Mouse (Mus musculus) heart, embryonic 16.5 days (tissue): ENCODE data around the gene Ehd2. TPM values are rescaled to one million over a fixed set of nuclear protein-coding genes. Genes with fewer than 3 reads are reported as not detected.

Source experiments
- ATAC-seq: fragments of 200-750 bp; cut with Nextera tagmentation; replicated peaks from 2 replicates; pipeline ENCODE4 v1.8.0; 2017; ENCODE audit warnings: moderate number of reproducible peaks; ENCODE audit not compliant: insufficient read depth, low FRiP score; ENCODE audit errors: extremely low read depth
- H3K27ac ChIP-seq: fragments of 300-500 bp; sonication (generic); 2 replicates; pipeline ENCODE4 v1.5.1; 2014; ENCODE audit warnings: mild to moderate bottlenecking, low read length, control low read depth, moderate library complexity
- H3K27me3 ChIP-seq: fragments of 300-500 bp; sonication (generic); 2 replicates; pipeline ENCODE4 v1.6.1; 2014; ENCODE audit warnings: low read length, mixed read lengths; ENCODE audit not compliant: control insufficient read depth, insufficient read depth
- H3K36me3 ChIP-seq: fragments of 300-500 bp; sonication (generic); 2 replicates; pipeline ENCODE4 v1.6.1; 2014; ENCODE audit not compliant: control insufficient read depth, insufficient read depth
- H3K4me1 ChIP-seq: fragments of 300-500 bp; sonication (generic); 2 replicates; pipeline ENCODE4 v1.6.1; 2014; ENCODE audit warnings: low read length, mixed read lengths; ENCODE audit not compliant: control insufficient read depth, insufficient read depth
- H3K4me2 ChIP-seq: fragments of 300-500 bp; sonication (generic); 2 replicates; pipeline ENCODE4 v1.6.1; 2014; ENCODE audit warnings: low read depth, mild to moderate bottlenecking, control low read depth, low read length
- H3K4me3 ChIP-seq: fragments of 300-500 bp; sonication (generic); 2 replicates; pipeline ENCODE4 v1.5.1; 2014; ENCODE audit warnings: mild to moderate bottlenecking, control low read depth, low read length
- H3K9ac ChIP-seq: fragments of 300-500 bp; sonication (generic); 2 replicates; pipeline ENCODE4 v1.6.1; 2014; ENCODE audit warnings: low read length, control low read depth
- H3K9me3 ChIP-seq: fragments of 300-500 bp; sonication (generic); replicated peaks from 2 replicates; pipeline ENCODE4 v1.6.1; 2016; ENCODE audit warnings: low read length; ENCODE audit not compliant: control insufficient read depth
- WGBS: fragments of 180-500 bp; shearing (Covaris S2); extraction: QIAGEN DNeasy Blood & Tissue Kit; methylation state at CpG from one replicate; pipeline ENCODE4 v1.1.7; 2014; 5-methylcytosine and 5-hydroxymethylcytosine counted together
- polyA plus RNA-seq: library from polyadenylated mRNA; unstranded; fragments of >200 nt; fragmentation: Nextera tagmentation; extraction: Ambion mirVana; gene quantifications from 2 replicates; pipeline ENCODE4 v1.2.1, GENCODE M21; 2015

Ehd2 gene
- polyA plus RNA-seq, 1 experiment from 2014 or later: 61.8 TPM

- 0 out of 2 replicates have a peak, but pooled peaks cover 2% of the 10 kb centered on the region for H3K9me3 ChIP-seq
- H3K27ac ChIP-seq: no peak overlapping the region
- H3K27me3 ChIP-seq: no peaks in the 10 kb centered on the region
- H3K36me3 ChIP-seq: peaks cover 8% of the 10 kb centered on the region
- WGBS: 59% methylated on average over 3 of the region's 3 CpGs
- peaks cover 33% of the 10 kb centered on the region for H3K4me1 ChIP-seq
- H3K9ac ChIP-seq: peak overlapping the region; percentile 82
- H3K4me2 ChIP-seq: peak overlapping the region; percentile 68
- peak overlapping the region; percentile 63 for H3K4me3 ChIP-seq
- ATAC-seq: no peak
Measured at GRCm38 (mm10) chr7:15966489-15966888, 878 bp downstream of the Ehd2 start.

GRCm38 (mm10) chr7:15963798-15964652, 3.3 kb downstream of the Ehd2 start:
- Histone ChIP-seq H3K36me3 (peaks cover 12% of the 10 kb centered on the region; the same call in 1 of the 2 replicates), H3K27me3 (no peaks in the 10 kb centered on the region), H3K4me3 (peak overlapping the region; percentile 63), H3K4me1 (peaks cover 44% of the 10 kb centered on the region), H3K27ac (peak overlapping the region; percentile 98), H3K9me3 (no peaks in the 10 kb centered on the region), H3K4me2 (peak overlapping the region; percentile 68; the same call in 1 of the 2 replicates), H3K9ac (peak overlapping the region; percentile 54)
- 71% methylated on average over 32 of the region's 32 CpGs for WGBS
- ATAC-seq: no peak

GRCm38 (mm10) chr7:15962311-15963288, 4.8 kb downstream of the Ehd2 start:
- H3K4me1 ChIP-seq: peaks cover 44% of the 10 kb centered on the region
- H3K36me3 ChIP-seq: peaks cover 19% of the 10 kb centered on the region
- 14% methylated on average over 12 of the region's 12 CpGs for WGBS
- peak; percentile 78 for ATAC-seq
- H3K9me3 ChIP-seq: no peaks in the 10 kb centered on the region
- H3K27me3 ChIP-seq: no peaks in the 10 kb centered on the region
- H3K9ac ChIP-seq: peak overlapping the region; percentile 63
- peak overlapping the region; percentile 98 for H3K27ac ChIP-seq
- peak overlapping the region; percentile 68 for H3K4me2 ChIP-seq
- H3K4me3 ChIP-seq: peak overlapping the region; percentile 35

DNA sequence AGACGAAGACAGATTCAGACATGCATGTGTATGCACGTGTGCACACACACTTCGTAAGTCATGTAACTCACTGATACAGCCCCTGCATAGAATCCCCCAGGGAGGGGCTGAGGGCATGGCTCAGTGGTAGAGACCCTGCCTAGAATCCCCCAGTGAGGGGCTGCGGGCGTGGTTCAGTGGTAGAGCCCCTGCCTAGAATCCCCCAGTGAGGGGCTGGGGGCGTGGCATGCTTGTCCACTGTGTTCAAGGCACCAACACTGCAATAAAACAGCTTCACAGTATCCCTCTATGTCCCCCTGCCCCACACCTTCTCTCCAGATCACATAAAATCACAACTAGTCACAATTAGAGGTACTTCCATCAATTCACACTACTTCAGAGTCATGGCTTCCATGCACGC, 5.6 kb downstream of the Ehd2 start:
- H3K36me3 ChIP-seq: peaks cover 27% of the 10 kb centered on the region

DNA sequence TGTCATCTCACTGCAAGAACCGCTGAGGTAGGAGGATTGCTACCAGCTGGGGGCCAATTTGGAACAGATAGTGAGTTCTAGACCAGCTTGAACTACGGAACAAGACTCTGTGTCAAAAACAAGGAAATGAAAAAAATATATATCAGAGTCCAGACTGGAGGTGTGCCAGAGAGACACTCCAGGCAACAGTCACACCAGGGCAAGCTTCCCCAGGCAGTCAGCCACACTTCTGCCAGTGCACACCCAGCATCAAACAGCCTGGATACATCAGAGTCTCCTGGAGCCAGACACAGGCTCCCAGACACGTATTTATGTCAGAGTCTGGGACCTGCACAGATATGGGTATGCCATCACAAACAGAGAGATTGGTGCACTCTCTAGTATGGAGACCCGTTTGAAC, 6.1 kb downstream of the Ehd2 start:
- Histone ChIP-seq H3K4me1 (peaks cover 45% of the 10 kb centered on the region), H3K9me3 (no peaks in the 10 kb centered on the region), H3K27ac (peak overlapping the region; percentile 98), H3K4me2 (peak overlapping the region; percentile 68), H3K27me3 (no peaks in the 10 kb centered on the region), H3K36me3 (peaks cover 30% of the 10 kb centered on the region), H3K9ac (peak overlapping the region; percentile 54), H3K4me3 (no peak overlapping the region)
- ATAC-seq: no peak
- WGBS: 35% methylated on average over 4 of the region's 4 CpGs

More for the DNA sequence above, 5.6 kb downstream of the Ehd2 start:
- H3K9ac ChIP-seq: peak overlapping the region; percentile 54
- H3K4me2 ChIP-seq: peak overlapping the region; percentile 68
- peak overlapping the region; percentile 98 for H3K27ac ChIP-seq
- H3K4me1 ChIP-seq: peaks cover 44% of the 10 kb centered on the region
- 78% methylated on average over 7 of the region's 7 CpGs for WGBS
- ATAC-seq: no peak
- H3K27me3 ChIP-seq: no peaks in the 10 kb centered on the region
- no peaks in the 10 kb centered on the region for H3K9me3 ChIP-seq
- no peak overlapping the region for H3K4me3 ChIP-seq

DNA sequence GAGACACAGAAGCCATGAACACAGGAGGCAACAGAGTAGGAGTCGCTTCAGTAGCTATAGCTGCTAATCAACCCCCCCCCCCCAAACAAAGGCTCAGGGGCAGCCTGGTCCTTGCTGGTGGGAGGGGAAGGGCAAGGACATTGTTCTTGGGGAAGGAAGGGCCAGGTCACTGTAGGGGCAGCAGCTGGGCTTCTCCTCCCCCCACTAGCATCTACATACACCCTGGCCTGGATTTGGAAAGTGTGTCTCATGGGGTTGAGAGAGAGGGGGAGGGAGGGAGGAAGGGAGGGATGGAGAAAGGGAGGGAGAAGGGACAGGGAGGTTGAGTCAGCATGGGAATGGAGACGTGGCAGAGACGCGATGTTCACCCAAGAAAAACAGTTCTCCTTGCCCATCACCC, 6.7 kb downstream of the Ehd2 start:
- Histone ChIP-seq H3K27me3 (no peaks in the 10 kb centered on the region), H3K36me3 (peaks cover 30% of the 10 kb centered on the region), H3K4me1 (peaks cover 47% of the 10 kb centered on the region), H3K4me2 (no peak overlapping the region), H3K9ac (no peak overlapping the region), H3K27ac (peak overlapping the region; percentile 98), H3K4me3 (no peak overlapping the region), H3K9me3 (no peaks in the 10 kb centered on the region)
- ATAC-seq: no peak
- WGBS: 47% methylated on average over 4 of the region's 4 CpGs

DNA sequence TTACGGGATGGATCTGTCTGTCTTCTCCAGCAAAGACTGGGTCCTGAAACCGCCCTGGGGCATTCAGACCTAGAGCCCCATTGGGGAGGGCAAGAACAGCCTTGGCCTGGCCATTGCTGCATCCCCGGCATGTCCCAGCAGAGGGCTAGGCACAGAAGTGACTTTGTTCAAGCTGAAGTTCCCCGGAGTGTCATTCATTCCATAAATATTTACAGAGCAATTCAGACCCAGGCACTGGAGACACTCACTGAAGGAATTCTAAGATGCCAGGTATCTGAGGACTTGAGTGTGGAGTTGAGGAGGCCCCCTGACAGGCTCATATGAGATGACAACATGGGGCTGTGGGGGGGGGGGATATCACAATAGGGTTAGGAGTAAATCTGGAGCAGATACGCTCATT, 11.2 kb downstream of the Ehd2 start:
- WGBS: 57% methylated on average over 5 of the region's 5 CpGs
- no peak overlapping the region for H3K4me3 ChIP-seq
- peaks cover 50% of the 10 kb centered on the region for H3K36me3 ChIP-seq
- H3K27ac ChIP-seq: peak overlapping the region; percentile 72
- no peak overlapping the region for H3K4me2 ChIP-seq
- H3K9me3 ChIP-seq: no peaks in the 10 kb centered on the region
- H3K9ac ChIP-seq: no peak overlapping the region
- ATAC-seq: no peak
- peaks cover 18% of the 10 kb centered on the region for H3K4me1 ChIP-seq
- H3K27me3 ChIP-seq: no peaks in the 10 kb centered on the region

- Histone ChIP-seq H3K27me3 (no peaks in the 10 kb centered on the region), H3K9ac (0 out of 2 replicates have a peak overlapping the region, but pooled peaks have one; percentile 23), H3K4me2 (peak overlapping the region; percentile 46), H3K9me3 (no peaks in the 10 kb centered on the region), H3K4me3 (0 out of 2 replicates have a peak overlapping the region, but pooled peaks have one; percentile 13), H3K36me3 (peaks cover 56% of the 10 kb centered on the region), H3K4me1 (peaks cover 12% of the 10 kb centered on the region), H3K27ac (peak overlapping the region; percentile 72)
- WGBS: 24% methylated on average over 7 of the region's 7 CpGs
- ATAC-seq: no peak
Measured at GRCm38 (mm10) chr7:15955509-15955908, 11.9 kb downstream of the Ehd2 start.
